Mouse (Mus musculus) kidney, adult 2 months (tissue): Measurements from ENCODE around the gene Ror1.

ENCODE experiments used
- CTCF ChIP-seq: fragments of 200-500 bp; conservative IDR thresholded peaks from 2 replicates; pipeline ENCODE4 v1.5.1; 2011; ENCODE audit warnings: low read depth, mild to moderate bottlenecking, control low read depth, low read length, moderate library complexity, mixed read lengths; ENCODE audit not compliant: insufficient read depth, insufficient read length
- POLR2A ChIP-seq: fragments of 200-500 bp; IDR thresholded peaks from one replicate; pipeline ENCODE4 v1.6.1; 2011; ENCODE audit warnings: low read depth, low read length, control low read depth

GRCm38 (mm10) chr4:100357881-100358589 is 262.4 kb downstream of the Ror1 start:
- TF ChIP-seq CTCF (no peak), POLR2A (no peak)
